Mouse (Mus musculus) ES-E14 (cell line): ENCODE data around the gene Swt1. TPM values are rescaled to one million over a fixed set of nuclear protein-coding genes. Genes with fewer than 3 reads are reported as not detected.

Experiments
- DNase-seq: peaks from one replicate; pipeline ENCODE4 v3.0.0-alpha.2; 2013; ENCODE audit warnings: low read depth, low spot score
- H3K27ac ChIP-seq: 2 replicates; pipeline ENCODE4 v1.5.1; 2012; ENCODE audit warnings: low read depth, mild to moderate bottlenecking, low read length, moderate library complexity, mixed read lengths; ENCODE audit not compliant: poor library complexity, insufficient read depth, severe bottlenecking
- H3K36me3 ChIP-seq: 2 replicates; pipeline ENCODE4 v1.6.1; 2012; ENCODE audit warnings: mild to moderate bottlenecking, low read length, moderate library complexity, mixed read lengths; ENCODE audit not compliant: control insufficient read depth, poor library complexity, insufficient read depth, severe bottlenecking
- H3K4me1 ChIP-seq, 2 experiments: fragments of 150-350 bp in 1 of 2; sonication (generic) in 1 of 2; 2 replicates each; pipeline ENCODE4 v1.6.1; 2012; ENCODE audit warnings: low read length in 2 of 2, mild to moderate bottlenecking in 1 of 2, mixed read lengths in 1 of 2; ENCODE audit not compliant: control insufficient read depth in 2 of 2, insufficient read depth in 2 of 2, poor library complexity in 1 of 2
- H3K4me3 ChIP-seq, 2 experiments: fragments of 150-350 bp in 1 of 2; sonication (generic) in 1 of 2; 2 replicates each; pipeline ENCODE4 v1.5.1; 2012; ENCODE audit warnings: low read length in 2 of 2, low read depth in 1 of 2, mild to moderate bottlenecking in 1 of 2, mixed read lengths in 1 of 2; ENCODE audit not compliant: insufficient read depth in 1 of 2, poor library complexity in 1 of 2, severe bottlenecking in 1 of 2
- H3K9ac ChIP-seq: 2 replicates; pipeline ENCODE4 v1.6.1; 2012; ENCODE audit warnings: low read depth, mild to moderate bottlenecking, low read length, mixed read lengths; ENCODE audit not compliant: poor library complexity, insufficient read depth, severe bottlenecking
- H3K9me3 ChIP-seq: fragments of 150-350 bp; sonication (generic); 2 replicates; pipeline ENCODE4 v1.6.1; 2012; ENCODE audit warnings: low read depth, mild to moderate bottlenecking, low read length; ENCODE audit not compliant: control insufficient read depth, insufficient read depth
- CHD2 ChIP-seq: IDR thresholded peaks from 2 replicates; pipeline ENCODE4 v1.6.1; 2014; ENCODE audit warnings: mild to moderate bottlenecking, low read depth, low read length, inconsistent platforms
- HCFC1 ChIP-seq: IDR thresholded peaks from 2 replicates; pipeline ENCODE4 v1.6.1; 2012; ENCODE audit warnings: low read length, inconsistent platforms, borderline replicate concordance; ENCODE audit not compliant: insufficient read depth
- MAFK ChIP-seq: IDR thresholded peaks from 2 replicates; pipeline ENCODE4 v1.6.1; 2014; ENCODE audit warnings: mild to moderate bottlenecking, low read depth, low read length, inconsistent platforms; ENCODE audit not compliant: insufficient read depth
- ZC3H11A ChIP-seq: IDR thresholded peaks from 2 replicates; pipeline ENCODE4 v1.6.1; 2012; ENCODE audit warnings: low read depth, mild to moderate bottlenecking, inconsistent platforms, low read length, borderline replicate concordance
- ZNF384 ChIP-seq: IDR thresholded peaks from 2 replicates; pipeline ENCODE4 v1.6.1; 2012; ENCODE audit warnings: low read depth, low read length, inconsistent platforms
- in situ Hi-C, 2 experiments: fragments of 600-800 bp; cut with MboI; formaldehyde crosslinking; loops; one replicate each; pipeline ENCODE4 v1.15.1; 2025; ENCODE audit warnings: low sequenced_read_pairs in 2 of 2, inconsistent platforms in 1 of 2; ENCODE audit not compliant: unreplicated experiment in 2 of 2
- total RNA-seq: library from RNA; depleted of rRNA; stranded (reverse); fragments of 300-350 nt; gene quantifications from 2 replicates; pipeline ENCODE4 v1.2.3, GENCODE M21; 2012

Swt1 gene
- total RNA-seq, 1 experiment: 22.6 TPM

- in situ Hi-C loops: loop anchor here in 1 of 2 experiments (25.0 kb wide), 1 partner anchor 252 kb away; no protein-coding TSS in a partner anchor
- H3K9me3 ChIP-seq: no peaks in the 10 kb centered on the region
- H3K9ac ChIP-seq: no peak overlapping the region
- H3K36me3 ChIP-seq: no peaks in the 10 kb centered on the region
- DNase-seq: no peak
- no peaks in the 10 kb centered on the region; a peak in 1 of 4 replicates for H3K4me1 ChIP-seq
- no peak overlapping the region for H3K4me3 ChIP-seq
- no peak overlapping the region for H3K27ac ChIP-seq
- TF ChIP-seq CHD2 (no peak), HCFC1 (no peak), ZC3H11A (no peak), MAFK (no peak), ZNF384 (no peak)
These were observed 89.3 kb downstream of the Swt1 start for GRCm38 (mm10) chr1:151338941-151339340.

GRCm38 (mm10) chr1:151338234-151338633, 90.0 kb downstream of the Swt1 start:
- Histone ChIP-seq H3K36me3 (no peaks in the 10 kb centered on the region), H3K4me3 (no peak overlapping the region), H3K9ac (no peak overlapping the region), H3K27ac (no peak overlapping the region), H3K4me1 (no peaks in the 10 kb centered on the region; a peak in 1 of 4 replicates), H3K9me3 (no peaks in the 10 kb centered on the region)
- no peak for DNase-seq
- no peak for TF ChIP-seq MAFK
- TF ChIP-seq ZNF384: no peak
- no peak for TF ChIP-seq CHD2
- TF ChIP-seq ZC3H11A: no peak
- no peak for TF ChIP-seq HCFC1
- in situ Hi-C loops: loop anchor here in 1 of 2 experiments (25.0 kb wide), 1 partner anchor 251 kb away; no protein-coding TSS in a partner anchor

GRCm38 (mm10) chr1:151332819-151333218, 95.4 kb downstream of the Swt1 start:
- in situ Hi-C loops: loop anchor here in 1 of 2 experiments (25.0 kb wide), 1 partner anchor 246 kb away; no protein-coding TSS in a partner anchor
- H3K9ac ChIP-seq: no peak overlapping the region
- DNase-seq: no peak
- H3K4me1 ChIP-seq: 0 out of 4 replicates have a peak, but pooled peaks cover 0 to 2% of the 10 kb centered on the region in 2 experiments
- no peak overlapping the region for H3K4me3 ChIP-seq
- TF ChIP-seq MAFK: no peak
- TF ChIP-seq ZC3H11A: no peak
- TF ChIP-seq HCFC1: no peak
- no peak for TF ChIP-seq CHD2
- TF ChIP-seq ZNF384: no peak
- no peaks in the 10 kb centered on the region for H3K9me3 ChIP-seq
- no peaks in the 10 kb centered on the region for H3K36me3 ChIP-seq
- H3K27ac ChIP-seq: no peak overlapping the region

- Histone ChIP-seq H3K4me1 (0 out of 4 replicates have a peak, but pooled peaks cover 0 to 2% of the 10 kb centered on the region in 2 experiments), H3K27ac (no peak overlapping the region), H3K36me3 (no peaks in the 10 kb centered on the region), H3K9ac (no peak overlapping the region), H3K9me3 (no peaks in the 10 kb centered on the region), H3K4me3 (no peak overlapping the region)
- DNase-seq: no peak
- in situ Hi-C loops: loop anchor here in 1 of 2 experiments (25.0 kb wide), 1 partner anchor 242 kb away; no protein-coding TSS in a partner anchor
- TF ChIP-seq ZNF384 (no peak), MAFK (no peak), HCFC1 (no peak), CHD2 (no peak), ZC3H11A (no peak)
These were observed 98.7 kb downstream of the Swt1 start for GRCm38 (mm10) chr1:151329601-151330000.
